Mouse (Mus musculus) liver, postnatal 0 days (tissue): ENCODE measurements around the gene Trpv2. TPM values are rescaled to one million over a fixed set of nuclear protein-coding genes. Genes with fewer than 3 reads are reported as not detected.

ENCODE experiments used
- ATAC-seq: fragments of 200-750 bp; cut with Nextera tagmentation; 2 replicates; pipeline ENCODE4 v1.8.0; 2017; ENCODE audit warnings: mild to moderate bottlenecking, moderate library complexity
- DNase-seq: peaks from one replicate; pipeline ENCODE4 v3.0.0-alpha.2; 2016
- H3K27ac ChIP-seq: fragments of 300-500 bp; sonication (generic); 2 replicates; pipeline ENCODE4 v1.5.1; 2014; ENCODE audit warnings: antibody characterized with exemption, moderate library complexity, mild to moderate bottlenecking, low read depth
- H3K27me3 ChIP-seq: fragments of 300-500 bp; sonication (generic); 2 replicates; pipeline ENCODE4 v1.6.1; 2014; ENCODE audit warnings: low read length, control low read depth, mixed read lengths; ENCODE audit not compliant: insufficient read depth
- H3K36me3 ChIP-seq: fragments of 300-500 bp; sonication (generic); replicated peaks from 2 replicates; pipeline ENCODE4 v1.6.1; 2014; ENCODE audit warnings: mild to moderate bottlenecking, control low read depth, low read length, moderate library complexity, mixed read lengths; ENCODE audit not compliant: insufficient read depth
- H3K4me1 ChIP-seq: fragments of 300-500 bp; sonication (generic); 2 replicates; pipeline ENCODE4 v1.6.1; 2014; ENCODE audit warnings: antibody characterized with exemption, mild to moderate bottlenecking, control low read depth; ENCODE audit not compliant: insufficient read depth
- H3K4me2 ChIP-seq: fragments of 300-500 bp; sonication (generic); 2 replicates; pipeline ENCODE4 v1.6.1; 2014; ENCODE audit warnings: low read depth, mild to moderate bottlenecking, low read length, moderate library complexity, mixed read lengths
- H3K4me3 ChIP-seq: fragments of 300-500 bp; sonication (generic); 2 replicates; pipeline ENCODE4 v1.5.1; 2014; ENCODE audit warnings: low read depth, low read length
- H3K9ac ChIP-seq: fragments of 300-500 bp; sonication (generic); replicated peaks from 2 replicates; pipeline ENCODE4 v1.6.1; 2014; ENCODE audit warnings: mild to moderate bottlenecking, moderate library complexity
- H3K9me3 ChIP-seq: fragments of 300-500 bp; sonication (generic); 2 replicates; pipeline ENCODE4 v1.6.1; 2016; ENCODE audit warnings: mild to moderate bottlenecking, control low read depth, low read length, mixed read lengths
- CTCF ChIP-seq: sonication (generic); IDR thresholded peaks from 2 replicates; pipeline ENCODE4 v1.5.1; 2016; ENCODE audit warnings: antibody characterized with exemption, low read depth
- EP300 ChIP-seq: IDR thresholded peaks from 2 replicates; pipeline ENCODE4 v1.6.1; 2016; ENCODE audit warnings: antibody characterized with exemption, low read depth, mild to moderate bottlenecking
- WGBS: fragments of 180-500 bp; shearing (Covaris S2); extraction: QIAGEN DNeasy Blood & Tissue Kit; methylation state at CpG from one replicate; pipeline ENCODE4 v1.1.7; 2014; ENCODE audit not compliant: insufficient replicate concordance; 5-methylcytosine and 5-hydroxymethylcytosine counted together
- polyA plus RNA-seq: library from polyadenylated mRNA; unstranded; fragments of >200 nt; fragmentation: Nextera tagmentation; extraction: Ambion mirVana; gene quantifications from 2 replicates; pipeline ENCODE4 v1.2.1, GENCODE M21; 2015

The Trpv2 gene
- polyA plus RNA-seq, 1 experiment from 2014 or later, result 5.4 TPM

DNA sequence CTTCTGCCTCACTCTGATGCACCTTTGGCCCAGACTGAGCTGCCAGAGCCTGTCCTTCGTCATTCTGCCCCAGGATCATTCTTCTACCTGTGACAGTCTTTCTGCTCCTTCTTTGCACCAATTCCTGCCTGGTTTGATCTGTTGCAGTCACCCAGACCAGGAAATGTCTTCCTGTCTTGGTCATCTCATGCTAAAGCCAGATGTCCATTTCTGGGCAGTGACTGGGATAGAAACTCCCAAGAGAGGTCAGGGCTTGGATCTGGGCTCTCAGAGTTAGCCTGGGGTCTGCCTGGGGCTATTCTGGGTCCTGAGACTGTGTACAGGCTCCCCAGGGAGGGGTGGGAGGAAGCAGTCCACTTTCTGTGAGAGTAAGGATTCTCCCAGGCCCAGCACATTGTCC, 8.1 kb upstream of the Trpv2 start:
- WGBS, result 57% methylated on average over 1 of the region's 1 CpGs
- H3K4me1 ChIP-seq, result no peaks in the 10 kb centered on the region
- ATAC-seq (no peak), DNase-seq (no peak)
- H3K36me3 ChIP-seq, result no peaks in the 10 kb centered on the region
- H3K27ac ChIP-seq, result no peak overlapping the region
- H3K9me3 ChIP-seq, result no peaks in the 10 kb centered on the region
- no peak overlapping the region for H3K4me3 ChIP-seq
- TF ChIP-seq EP300 (no peak), CTCF (no peak)
- H3K4me2 ChIP-seq, result no peak overlapping the region
- H3K9ac ChIP-seq, result no peak overlapping the region
- no peaks in the 10 kb centered on the region for H3K27me3 ChIP-seq

- H3K4me3 ChIP-seq, result no peak overlapping the region
- TF ChIP-seq CTCF (no peak), EP300 (no peak)
- no peaks in the 10 kb centered on the region for H3K9me3 ChIP-seq
- DNase-seq (no peak), ATAC-seq (peak; percentile 54; the same call in 1 of the 2 replicates)
- no peak overlapping the region for H3K4me2 ChIP-seq
- no peak overlapping the region for H3K9ac ChIP-seq
- 43% methylated on average over 3 of the region's 3 CpGs for WGBS
- H3K4me1 ChIP-seq, result no peaks in the 10 kb centered on the region
- H3K36me3 ChIP-seq, result no peaks in the 10 kb centered on the region
- H3K27me3 ChIP-seq, result no peaks in the 10 kb centered on the region
- H3K27ac ChIP-seq, result no peak overlapping the region
Measured at GRCm38 (mm10) chr11:62568300-62568699, 6.0 kb upstream of the Trpv2 start.

- Histone ChIP-seq H3K27ac (peak overlapping the region; percentile 65), H3K4me1 (peaks cover 26% of the 10 kb centered on the region), H3K27me3 (no peaks in the 10 kb centered on the region), H3K4me3 (peak overlapping the region; percentile 14; the same call in 1 of the 2 replicates), H3K36me3 (no peaks in the 10 kb centered on the region), H3K9ac (no peak overlapping the region), H3K9me3 (no peaks in the 10 kb centered on the region), H3K4me2 (peak overlapping the region; percentile 98)
- 54% methylated on average over 4 of the region's 4 CpGs for WGBS
- TF ChIP-seq EP300, result no peak
- no peak for TF ChIP-seq CTCF
- DNase-seq (no peak), ATAC-seq (no peak)
Measured at GRCm38 (mm10) chr11:62574703-62575085, 408 bp downstream of the Trpv2 start.

GRCm38 (mm10) chr11:62575297-62575658, 992 bp downstream of the Trpv2 start:
- Histone ChIP-seq H3K4me1 (peaks cover 26% of the 10 kb centered on the region), H3K4me3 (peak overlapping the region; percentile 64), H3K36me3 (no peaks in the 10 kb centered on the region), H3K27ac (peak overlapping the region; percentile 80), H3K27me3 (no peaks in the 10 kb centered on the region), H3K4me2 (peak overlapping the region; percentile 98), H3K9ac (peak overlapping the region; percentile 64), H3K9me3 (no peaks in the 10 kb centered on the region)
- DNase-seq, result peak; percentile 90
- ATAC-seq, result peak; percentile 75
- TF ChIP-seq EP300 (no peak), CTCF (peak; percentile 98)
- WGBS, result 1% methylated on average over 9 of the region's 9 CpGs

DNA sequence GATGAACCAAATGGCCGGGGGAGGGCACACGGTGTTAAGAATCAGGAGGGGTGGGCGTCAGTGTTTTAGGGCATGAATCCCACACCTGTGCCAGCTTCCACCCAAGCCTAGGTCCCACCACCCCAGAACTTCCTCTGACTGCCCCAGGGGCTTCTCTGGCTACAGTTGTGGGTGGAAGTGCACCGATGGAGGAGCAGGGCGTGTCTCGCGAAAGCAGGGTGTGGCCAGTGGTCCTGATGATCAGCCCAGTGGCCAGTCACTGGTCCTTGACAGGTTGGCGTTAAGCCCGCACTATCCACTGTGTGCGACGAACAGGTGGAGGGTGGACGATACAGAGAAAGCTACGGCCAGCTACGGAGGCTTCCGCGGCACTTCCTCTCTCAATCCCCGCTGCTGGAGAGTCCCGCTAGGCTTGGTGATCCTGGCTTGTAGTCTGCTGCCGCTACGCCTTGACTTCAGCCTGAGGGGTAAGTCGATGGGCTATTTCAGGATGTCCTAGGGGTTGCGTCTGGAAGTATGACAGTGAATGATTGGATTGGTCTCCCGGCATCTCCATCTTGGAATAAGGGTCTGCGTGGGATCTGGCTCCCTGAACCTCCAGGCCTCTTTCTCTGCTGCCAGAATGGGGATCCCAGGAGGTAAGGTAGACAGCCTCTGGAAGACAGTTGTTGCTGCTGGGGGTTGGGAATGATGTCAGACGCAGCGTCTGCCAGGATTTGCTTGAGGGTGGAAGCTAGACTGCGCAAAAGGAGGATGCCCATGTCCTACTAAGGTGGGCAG, 1.6 kb downstream of the Trpv2 start:
- peaks cover 26% of the 10 kb centered on the region for H3K4me1 ChIP-seq
- peak overlapping the region; percentile 64 for H3K9ac ChIP-seq
- WGBS, result 7% methylated on average over 27 of the region's 27 CpGs
- ATAC-seq (peak; percentile 71), DNase-seq (peak; percentile 67)
- H3K27ac ChIP-seq, result peak overlapping the region; percentile 80
- TF ChIP-seq CTCF, result no peak
- TF ChIP-seq EP300, result no peak
- no peaks in the 10 kb centered on the region for H3K27me3 ChIP-seq
- H3K9me3 ChIP-seq, result no peaks in the 10 kb centered on the region
- H3K4me2 ChIP-seq, result peak overlapping the region; percentile 98
- H3K4me3 ChIP-seq, result peak overlapping the region; percentile 64
- H3K36me3 ChIP-seq, result no peaks in the 10 kb centered on the region

DNA sequence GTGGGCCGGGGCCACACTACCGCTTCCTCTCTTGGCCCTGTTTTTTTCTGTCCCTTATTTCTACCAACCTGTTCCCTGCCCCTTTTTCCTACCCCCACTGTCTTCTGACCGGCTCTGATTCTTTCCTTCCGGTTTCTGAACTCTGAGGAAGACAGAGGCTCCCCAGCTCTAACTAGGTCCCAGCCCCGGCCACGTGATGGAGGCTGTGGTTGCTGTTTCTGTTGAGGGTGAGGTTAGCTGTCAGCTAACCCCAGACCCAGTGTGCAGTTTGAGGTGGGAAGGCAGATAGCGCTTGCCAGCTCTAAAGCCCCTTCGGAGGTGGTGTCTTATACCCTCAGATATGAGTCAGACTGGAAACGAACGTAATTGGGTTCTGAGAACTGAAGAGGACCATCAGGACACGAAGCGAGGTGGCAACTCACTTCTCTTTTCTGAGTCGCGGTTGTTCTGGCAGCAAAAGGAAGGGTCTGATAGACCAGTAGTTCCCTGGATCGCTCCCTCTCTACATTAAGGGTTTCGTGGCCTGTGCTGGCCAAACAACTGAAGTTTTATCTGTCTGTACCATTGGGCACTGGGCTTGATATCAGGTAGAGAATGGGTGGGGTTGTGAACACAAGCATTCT, 2.4 kb downstream of the Trpv2 start:
- DNase-seq (peak; percentile 59), ATAC-seq (peak; percentile 62)
- H3K4me2 ChIP-seq, result peak overlapping the region; percentile 98
- H3K27me3 ChIP-seq, result no peaks in the 10 kb centered on the region
- peak overlapping the region; percentile 64 for H3K4me3 ChIP-seq
- H3K9ac ChIP-seq, result peak overlapping the region; percentile 64
- H3K27ac ChIP-seq, result peak overlapping the region; percentile 80
- no peaks in the 10 kb centered on the region for H3K9me3 ChIP-seq
- peaks cover 26% of the 10 kb centered on the region for H3K4me1 ChIP-seq
- no peaks in the 10 kb centered on the region for H3K36me3 ChIP-seq
- WGBS, result 26% methylated on average over 16 of the region's 16 CpGs
- TF ChIP-seq EP300 (no peak; the same call in 1 of the 2 replicates), CTCF (no peak)
